Mouse (Mus musculus): ENCODE results near the gene Ubtd2.

Gene Ubtd2

DNA sequence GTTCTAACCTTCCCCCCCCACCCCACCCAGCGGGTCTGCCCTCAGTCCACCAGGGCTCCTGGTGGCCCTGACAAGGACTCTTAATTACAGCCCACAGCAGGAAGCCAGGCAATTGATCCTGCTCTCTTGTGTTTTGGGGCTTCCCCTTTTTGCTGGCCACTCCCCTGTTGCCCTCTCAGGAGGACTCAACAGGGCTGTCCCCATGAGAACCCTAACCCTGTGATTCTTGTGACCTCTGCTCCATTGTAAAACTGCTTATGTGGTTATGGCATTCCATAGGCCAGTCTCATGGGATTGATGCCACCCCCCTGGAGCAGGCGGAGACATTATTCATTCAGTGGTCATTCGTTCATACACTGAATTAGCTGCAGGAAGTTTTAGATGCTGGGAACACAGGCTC, 108.5 kb downstream of the Ubtd2 start:
- no peak for DNase-seq (ENCODE audit: low read depth, low spot score)

DNA sequence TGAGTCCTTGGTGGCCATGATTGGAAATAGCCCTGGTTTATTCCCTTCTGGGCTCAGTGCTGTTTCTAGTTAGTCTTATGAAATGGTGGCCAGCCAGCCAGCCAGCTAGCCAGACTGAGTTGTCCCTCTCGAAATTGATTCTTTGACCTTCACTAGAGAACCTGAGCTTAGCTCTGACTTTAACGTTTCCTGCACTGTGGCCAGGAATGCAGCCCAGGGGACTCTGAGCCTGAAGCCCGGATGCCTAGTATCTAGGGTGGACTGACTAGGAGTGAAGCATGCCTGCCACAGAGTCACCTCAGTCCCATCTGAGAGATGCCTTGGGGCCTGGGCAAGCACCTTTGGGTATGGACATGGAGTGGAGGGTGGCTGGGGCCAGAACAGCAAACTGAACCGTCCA, 109.5 kb downstream of the Ubtd2 start:
- no peak for DNase-seq (ENCODE audit: low read depth, low spot score)

GRCm38 (mm10) chr11:32565088-32565487, 109.9 kb downstream of the Ubtd2 start:
- DNase-seq (ENCODE audit: low read depth, low spot score), result no peak

- DNase-seq (ENCODE audit: low read depth, low spot score), result no peak
Measured at GRCm38 (mm10) chr11:32566184-32566583, 111.0 kb downstream of the Ubtd2 start.

Measured in WW6 (cell line).